Mouse (Mus musculus) thymus, postnatal 25 days (tissue): ENCODE results near the gene Cblb.

Experiments
- DNase-seq: peaks from one replicate; pipeline ENCODE4 v3.0.0; 2022

The Cblb gene

DNA sequence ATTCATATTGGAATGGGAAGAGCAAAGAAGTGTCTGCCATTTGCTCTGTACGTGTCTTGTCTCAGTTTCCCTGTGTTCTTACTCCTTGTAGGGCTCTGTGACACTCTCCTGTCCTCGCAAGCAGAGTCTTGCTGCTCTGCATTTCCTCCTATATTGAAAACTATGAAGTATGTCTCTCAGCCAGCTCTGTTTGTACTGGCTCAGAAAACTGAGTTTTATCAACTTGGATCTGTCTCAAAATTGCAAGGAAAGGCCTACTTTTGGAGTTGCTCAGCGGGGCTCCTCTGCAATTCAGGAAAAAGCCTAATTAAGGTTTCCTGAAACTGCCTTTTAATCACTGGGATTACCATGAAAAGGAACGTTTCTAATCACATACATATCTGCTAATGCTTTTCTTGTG lies 46.9 kb downstream of the Cblb start:
- DNase-seq = no peak

DNA sequence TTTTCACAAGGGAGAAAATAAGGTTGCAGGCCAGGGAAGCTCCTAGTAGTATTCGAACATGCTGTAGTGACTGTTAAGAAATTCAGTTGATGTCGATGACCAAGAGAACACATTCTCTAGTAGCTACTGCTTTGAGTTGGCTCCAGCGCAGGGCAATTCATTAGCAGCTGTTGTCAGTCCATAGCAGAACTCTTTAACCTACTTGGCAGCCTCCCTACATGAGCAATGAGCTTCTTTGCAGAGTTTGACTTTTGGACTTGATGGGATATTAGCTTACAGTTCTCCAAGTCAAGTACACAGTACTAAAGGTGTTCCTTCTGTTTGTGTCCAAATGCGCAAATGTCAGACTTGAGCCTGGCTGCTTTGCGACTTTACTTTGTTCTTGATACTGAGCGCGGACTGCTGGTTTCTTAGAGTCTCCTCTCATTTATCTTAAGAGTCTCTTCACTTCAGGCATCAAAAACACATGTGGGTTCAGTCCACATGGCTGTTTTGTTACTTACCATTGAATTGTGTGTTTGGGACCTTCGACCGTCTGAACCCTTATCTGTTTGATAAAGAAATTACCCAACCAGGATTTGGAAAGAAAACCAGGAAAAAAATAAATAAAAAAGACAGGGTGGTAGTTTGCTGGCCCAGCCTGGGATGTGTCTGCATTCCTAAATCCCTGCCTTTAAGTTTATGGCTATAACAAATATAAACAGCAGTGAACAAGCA lies 47.9 kb downstream of the Cblb start:
- DNase-seq = no peak

DNA sequence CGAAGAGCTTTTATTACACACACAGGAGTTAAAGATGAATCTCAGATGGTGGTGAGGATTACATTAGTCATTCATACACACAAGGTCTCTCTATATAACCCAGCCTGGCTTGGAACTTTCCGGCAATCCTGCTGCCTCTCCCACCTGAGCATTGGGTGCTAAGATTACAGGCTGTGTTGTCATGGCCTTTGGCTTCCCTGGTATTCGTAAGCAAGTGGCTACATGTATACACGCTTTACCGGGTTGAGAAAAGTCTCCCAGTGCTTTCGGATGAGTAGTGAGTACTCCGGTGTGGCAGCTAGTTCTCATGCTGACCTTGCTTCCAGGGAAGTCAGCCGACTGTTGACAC lies 48.4 kb downstream of the Cblb start:
- no peak for DNase-seq

DNA sequence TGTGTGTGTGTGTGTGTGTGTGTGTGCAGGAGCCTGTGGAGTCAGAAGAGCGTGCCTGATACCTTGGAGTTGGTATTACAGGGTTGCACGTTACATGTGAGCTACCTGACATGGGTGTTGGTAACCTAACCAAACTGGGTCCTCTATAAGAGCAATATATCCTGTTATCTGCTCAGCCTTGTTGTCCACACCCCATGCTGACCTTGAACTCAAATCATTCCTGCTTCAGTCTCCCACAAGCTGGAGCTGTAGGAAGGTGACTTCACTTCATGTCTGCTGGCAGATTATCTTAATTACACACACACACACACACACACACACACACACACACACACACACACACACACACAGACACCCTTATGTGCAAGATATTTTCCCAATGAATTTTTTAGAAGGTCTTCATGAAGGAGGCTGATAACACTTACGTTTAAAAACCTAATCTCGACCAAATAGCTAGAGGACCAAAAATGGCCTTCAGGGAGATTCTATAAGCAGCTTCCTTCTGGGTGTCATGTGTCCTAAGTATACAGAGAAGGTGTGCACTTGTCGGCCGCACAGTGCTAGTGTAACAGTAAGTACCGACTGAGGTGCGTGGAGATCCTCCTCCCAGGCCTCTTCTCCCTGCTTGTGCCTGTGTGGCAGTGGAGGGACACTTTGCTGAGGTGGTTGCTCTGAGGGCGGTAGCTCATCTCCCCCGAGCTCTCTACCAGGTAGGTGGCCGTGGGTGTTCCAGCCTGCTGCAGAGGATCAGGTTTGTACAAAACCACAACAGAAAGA lies 49.8 kb downstream of the Cblb start:
- no peak for DNase-seq

DNA sequence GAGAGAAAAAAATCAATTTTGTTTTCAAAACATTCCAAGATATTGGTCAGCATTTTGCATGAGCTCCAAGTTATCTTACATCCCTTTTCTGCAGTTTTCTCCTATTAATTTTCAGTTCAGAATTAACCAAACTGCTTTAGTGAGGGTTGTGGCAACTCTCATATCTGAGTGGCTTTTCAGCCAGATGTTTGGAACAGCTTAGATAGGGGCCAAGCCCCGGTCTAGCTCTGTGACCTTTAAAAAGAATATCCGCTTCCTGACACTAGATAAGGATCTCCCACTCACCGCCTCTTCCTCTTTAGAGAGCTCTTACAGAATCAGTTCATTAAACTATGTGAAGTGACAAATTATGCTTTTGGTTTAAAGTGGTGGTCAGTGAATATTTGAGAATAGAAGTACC lies 50.7 kb downstream of the Cblb start:
- peak; percentile 45 for DNase-seq

DNA sequence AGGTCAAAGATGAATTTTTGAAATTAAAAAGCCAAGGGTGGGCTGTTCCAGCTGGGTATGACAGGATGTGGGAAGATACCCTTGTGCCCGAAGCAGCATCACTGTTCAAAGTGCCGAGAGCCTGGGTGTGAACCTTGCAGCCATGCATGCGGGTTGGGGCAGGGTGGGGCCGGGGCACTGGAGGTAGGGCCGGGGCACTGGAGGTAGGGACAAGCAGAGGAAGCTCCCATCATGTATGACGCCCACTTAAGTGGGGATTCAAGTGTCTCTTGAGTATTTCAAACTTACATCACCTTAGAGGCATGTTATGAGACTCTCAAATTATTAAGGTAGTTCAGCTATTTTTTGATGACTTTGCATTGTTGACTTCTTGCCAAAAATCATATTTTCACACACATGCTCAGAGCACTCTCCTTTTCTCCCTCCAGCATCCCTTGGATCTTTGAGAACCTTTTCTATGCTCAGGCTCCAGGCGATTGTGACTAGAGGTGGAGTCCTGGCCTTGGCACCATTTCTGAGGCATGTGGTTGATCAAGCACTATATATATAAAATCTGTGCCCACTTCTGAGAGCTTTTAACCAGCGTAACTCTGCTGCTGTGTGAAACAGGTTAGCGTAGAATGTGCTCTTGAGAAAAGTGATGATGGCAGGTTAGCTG lies 55.9 kb downstream of the Cblb start:
- DNase-seq = no peak

DNA sequence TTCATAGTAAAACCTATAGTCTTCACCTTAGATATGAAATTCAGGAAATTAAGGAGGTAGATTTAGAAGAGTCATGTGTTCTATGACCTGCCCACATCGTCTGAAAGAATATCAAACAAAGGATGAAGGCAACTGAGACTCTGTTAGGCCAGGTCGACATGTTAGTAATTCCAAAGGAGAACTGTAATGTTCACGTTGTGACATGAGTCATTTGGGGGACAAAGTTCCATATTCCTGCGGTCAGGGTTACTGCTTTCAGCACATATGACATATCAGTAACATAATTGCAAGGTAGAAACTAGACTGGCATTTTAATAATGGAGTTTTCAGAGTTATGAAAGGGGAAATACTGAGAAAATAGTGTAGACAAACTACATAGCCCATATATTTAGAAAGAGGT lies 58.3 kb downstream of the Cblb start:
- DNase-seq = no peak

DNA sequence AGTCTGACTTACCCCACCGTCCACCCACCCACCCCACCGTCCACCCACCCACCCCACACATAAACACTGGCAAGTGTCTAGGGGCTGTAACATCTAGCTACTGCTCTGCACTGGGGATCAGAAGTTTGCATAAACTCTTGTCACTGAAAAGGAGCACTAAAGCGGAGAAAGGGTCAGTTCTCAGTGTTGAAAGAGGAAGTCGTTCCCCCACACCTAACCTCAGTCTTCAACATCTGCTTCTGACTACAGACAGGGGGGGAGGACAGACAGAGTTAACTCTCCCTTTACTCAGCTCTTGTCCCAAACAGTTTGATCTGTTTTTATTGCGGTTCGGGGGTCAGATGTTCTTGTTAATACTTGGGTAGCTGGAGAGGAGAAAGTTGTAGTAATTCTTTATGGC lies 59.9 kb downstream of the Cblb start:
- DNase-seq = no peak

DNA sequence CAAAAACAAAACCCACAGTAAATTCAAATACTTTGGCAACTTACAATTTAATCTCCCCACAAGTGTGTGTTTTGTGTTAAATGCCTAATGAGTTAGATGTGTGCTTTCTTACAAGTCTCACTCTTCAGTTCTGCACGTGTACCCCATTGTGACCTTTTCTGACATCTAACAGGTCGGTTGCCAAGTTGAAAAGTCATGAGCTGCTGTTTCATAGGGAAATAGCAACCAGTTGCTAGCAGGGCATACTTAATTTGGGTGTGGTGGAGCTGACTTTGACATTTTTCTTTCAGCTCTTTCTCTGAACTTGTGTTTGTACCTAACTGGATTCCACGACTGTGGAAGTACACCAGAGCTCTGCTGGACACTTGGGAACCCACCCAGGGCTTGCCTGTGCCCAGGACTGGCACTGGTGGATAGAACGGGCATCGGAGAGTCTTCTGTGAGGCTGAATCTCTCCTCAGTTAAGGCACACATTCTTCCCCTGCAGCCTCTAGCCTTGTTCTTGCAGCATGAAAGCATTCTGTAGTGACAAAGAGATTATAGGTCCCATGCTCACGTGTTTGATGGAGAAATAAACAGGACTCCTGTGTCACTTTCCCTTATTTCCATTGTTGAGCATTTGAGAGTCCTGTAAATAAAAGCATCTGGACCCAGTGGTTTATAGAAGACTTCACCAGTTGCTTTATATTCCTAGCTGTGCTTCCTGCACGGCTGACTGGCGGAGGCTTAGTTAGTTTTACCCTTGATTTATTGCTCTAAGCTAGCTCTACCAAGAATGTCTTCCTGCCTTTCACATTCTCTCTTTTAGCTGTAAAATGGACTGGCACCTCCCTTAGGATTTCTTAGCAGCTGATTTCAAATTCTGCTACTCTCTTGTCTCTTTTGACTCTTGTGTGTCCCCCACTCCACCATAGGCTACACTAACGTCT lies 62.6 kb downstream of the Cblb start:
- DNase-seq = no peak

DNA sequence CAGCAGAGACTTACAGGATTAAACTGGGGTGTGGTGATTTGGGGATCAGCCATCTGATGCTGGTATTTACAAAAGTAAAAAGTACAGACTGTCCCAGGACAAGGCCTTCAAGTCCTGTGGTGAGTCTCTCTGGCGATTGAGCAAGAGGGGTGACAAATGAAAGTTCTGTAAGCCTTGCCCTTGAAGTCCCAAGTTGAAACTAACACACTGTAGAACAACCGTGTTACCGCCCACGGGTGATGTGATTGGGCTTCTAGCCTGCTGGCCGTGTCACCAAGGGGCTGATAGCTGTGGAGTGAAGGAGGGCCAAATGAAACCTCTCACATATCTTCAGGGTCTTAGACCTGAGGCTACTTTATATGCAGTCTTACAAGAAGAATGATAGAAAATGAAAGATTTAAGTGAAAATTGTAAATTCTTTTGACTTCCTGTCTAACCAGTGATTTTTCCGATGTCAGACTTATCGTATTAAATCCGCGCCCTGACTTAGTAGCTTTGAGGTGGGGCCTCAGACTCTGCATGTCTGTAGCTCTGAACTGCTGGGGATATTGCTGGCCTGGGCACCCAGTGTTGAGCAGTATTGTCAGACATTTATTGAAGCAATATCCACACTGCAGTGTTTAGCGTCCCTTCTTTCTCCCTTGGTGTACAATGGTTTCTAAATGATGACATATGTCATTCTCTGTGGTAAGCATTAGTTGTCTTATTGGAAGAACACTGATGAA lies 63.9 kb downstream of the Cblb start:
- DNase-seq = no peak

DNA sequence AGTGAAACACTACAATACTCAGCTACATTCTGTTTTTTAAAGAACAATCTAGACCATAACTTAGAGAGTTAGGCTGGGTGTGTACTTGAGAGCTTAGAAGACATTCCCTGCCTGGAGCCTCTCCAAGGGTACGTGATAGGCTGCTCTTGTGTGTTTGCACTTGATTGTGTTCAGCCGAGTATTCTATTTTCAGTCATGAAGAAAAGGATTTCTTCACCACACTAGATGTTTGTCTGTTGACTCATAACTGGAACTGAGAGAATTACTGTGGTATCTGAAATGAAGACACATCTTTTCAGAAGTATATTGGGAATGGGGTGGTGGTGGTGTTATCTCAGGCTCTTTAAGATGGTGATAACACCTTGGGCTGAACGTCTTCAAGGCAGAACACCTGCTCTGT lies 64.6 kb downstream of the Cblb start:
- DNase-seq = no peak

DNA sequence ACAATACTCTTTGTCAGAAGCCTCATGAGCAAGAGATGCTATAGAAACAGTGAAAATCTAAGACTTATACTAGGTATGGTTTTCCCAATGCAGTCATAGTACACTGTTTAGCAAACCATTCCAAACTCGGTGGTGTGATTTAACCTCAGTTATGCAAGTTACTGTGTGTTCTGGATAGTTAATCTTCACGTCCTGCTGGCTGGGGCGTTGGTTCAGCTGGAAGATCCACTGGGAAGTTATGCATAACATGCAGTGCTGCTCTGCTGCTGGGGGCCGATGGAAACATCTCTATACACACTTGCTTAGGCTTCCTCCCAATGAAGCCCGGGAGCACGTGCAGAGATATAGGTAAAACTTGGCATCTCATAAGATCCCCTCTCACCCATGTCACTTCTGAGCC lies 69.4 kb downstream of the Cblb start:
- no peak for DNase-seq

DNA sequence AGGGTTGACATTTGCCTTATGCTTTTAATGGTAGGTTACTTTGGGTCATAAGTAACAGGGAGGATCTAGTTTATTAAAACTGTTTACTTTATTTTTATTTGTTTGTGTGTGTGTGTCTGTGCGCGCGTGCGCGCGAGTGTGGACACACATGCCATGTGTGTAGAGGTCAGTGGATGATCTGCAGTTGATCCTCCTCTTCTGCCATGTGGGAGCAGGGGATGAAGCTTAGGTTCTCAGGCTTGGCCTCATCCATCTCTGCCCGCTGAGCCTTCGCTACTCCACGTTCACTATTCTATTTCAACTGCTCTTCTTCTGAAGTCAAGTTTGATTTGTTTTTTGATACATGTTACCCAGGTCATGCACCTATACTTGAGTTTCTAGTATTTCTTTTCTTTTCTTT lies 73.6 kb downstream of the Cblb start:
- no peak for DNase-seq

DNA sequence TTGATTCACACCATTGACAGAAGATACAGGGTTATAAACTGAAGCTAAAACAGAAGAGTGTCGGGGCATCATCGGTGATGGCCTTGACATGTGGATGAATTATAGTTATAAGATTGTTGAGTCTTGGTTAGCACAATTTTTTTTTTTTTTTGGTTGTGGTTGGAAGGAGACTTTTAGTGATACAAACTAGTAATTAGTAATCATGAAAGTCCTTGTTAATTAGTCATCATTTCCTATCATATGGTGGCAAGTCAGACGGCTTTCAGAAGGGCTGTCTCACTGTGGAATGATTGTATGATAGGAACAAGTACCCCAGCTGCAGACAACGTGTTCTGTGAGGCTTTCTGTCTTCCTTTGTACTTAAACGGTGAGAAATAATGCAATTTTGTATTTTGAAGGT lies 76.8 kb downstream of the Cblb start:
- DNase-seq = no peak

DNA sequence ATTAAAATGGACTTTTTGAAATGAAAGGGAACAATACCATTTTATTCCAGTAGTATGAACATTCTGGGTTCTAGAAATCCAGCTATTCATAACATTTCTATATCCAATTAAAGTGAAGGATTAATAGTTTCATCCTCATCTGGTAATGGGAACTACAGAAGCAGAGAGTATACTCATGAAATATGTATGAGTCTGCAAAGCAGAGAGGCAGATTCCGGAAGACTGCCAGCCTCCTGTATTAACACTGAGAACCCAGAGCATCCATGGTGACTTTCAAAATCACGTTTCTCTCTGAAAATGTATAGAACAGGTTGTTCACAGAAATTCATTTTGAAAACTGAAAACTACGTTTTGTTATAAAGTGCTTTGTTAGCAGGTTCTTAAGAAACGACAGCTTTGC lies 83.4 kb downstream of the Cblb start:
- DNase-seq = no peak

DNA sequence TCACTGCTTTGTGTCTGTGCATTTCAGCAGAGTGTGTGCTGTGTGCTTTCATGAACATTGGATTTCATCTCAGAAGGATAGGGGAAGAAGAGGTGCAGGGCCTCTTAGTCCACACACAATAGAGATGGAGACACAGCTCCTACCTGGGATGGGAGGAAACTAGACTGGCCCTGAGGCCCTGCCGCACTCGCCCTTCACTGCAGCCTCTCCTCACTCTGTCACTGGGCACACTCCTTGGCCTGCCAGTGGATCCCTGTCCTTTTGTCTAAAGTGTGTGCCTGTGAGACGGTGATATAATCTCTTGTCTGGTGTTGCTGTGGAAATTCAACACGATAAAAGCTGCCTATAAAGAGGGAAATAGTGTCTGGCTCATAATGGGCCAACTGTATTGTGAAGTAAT lies 88.0 kb downstream of the Cblb start:
- DNase-seq = no peak

DNA sequence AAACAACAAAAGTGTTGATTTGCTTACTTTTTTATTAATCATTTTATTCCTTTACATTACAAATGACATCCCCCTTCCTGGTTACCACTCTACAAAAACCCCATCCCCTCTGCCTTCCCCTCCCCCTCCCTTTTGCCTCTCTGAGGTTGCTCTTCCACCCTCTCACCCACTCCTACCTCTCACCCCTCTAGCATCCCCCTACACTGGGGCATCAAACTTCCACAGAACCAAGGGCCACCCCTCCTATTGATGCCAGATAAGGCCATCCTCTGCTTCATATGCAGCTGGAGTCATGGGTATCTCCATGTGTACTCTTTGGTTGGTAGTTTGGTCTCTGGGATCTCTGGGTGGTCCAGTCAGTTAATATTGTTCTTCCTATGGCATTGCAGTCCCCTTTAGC lies 93.9 kb downstream of the Cblb start:
- no peak for DNase-seq

DNA sequence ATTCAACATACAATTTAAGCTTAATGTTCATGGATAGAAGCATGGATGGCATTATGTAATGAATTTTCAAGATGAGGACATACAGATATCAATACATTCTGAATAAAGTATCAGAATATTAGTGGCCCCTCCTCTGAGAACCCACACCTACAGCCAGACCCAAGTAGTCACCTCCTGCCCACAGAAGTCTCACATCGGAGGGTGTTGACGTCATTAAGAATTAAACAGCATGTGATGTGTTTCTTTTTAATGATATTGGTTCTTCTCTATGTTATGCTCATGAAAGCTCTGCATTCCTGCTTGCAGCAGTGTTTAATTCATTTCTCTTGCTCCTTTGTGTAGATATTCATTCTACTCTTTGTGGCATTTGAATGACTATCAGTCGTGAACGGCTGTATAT lies 94.9 kb downstream of the Cblb start:
- no peak for DNase-seq

DNA sequence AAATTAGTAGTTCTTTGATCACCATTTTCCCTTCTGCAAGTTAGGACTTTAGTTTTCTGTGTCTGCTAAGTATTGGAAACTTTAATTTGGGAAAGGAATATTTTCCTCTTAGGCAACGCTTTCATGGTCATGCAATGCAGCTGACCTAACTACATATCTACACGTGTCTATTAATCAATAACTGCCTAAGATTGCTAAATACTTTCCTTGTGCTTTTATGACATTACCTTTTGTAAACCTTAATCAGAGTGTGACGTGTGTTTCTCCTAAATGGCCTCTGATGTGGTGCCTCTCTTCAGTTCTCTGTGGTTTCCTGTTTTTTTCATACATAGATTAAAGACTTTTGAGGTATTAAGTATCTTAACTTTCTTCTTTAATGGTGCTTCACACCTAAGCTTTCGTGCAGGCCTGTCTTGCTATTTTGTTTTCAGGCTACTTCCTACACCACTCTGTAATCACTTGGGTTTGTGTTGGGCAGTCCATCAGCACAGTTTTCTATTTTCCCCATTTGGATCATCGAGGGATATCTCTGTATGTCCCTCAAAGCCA lies 98.4 kb downstream of the Cblb start:
- peak; percentile 3 for DNase-seq

DNA sequence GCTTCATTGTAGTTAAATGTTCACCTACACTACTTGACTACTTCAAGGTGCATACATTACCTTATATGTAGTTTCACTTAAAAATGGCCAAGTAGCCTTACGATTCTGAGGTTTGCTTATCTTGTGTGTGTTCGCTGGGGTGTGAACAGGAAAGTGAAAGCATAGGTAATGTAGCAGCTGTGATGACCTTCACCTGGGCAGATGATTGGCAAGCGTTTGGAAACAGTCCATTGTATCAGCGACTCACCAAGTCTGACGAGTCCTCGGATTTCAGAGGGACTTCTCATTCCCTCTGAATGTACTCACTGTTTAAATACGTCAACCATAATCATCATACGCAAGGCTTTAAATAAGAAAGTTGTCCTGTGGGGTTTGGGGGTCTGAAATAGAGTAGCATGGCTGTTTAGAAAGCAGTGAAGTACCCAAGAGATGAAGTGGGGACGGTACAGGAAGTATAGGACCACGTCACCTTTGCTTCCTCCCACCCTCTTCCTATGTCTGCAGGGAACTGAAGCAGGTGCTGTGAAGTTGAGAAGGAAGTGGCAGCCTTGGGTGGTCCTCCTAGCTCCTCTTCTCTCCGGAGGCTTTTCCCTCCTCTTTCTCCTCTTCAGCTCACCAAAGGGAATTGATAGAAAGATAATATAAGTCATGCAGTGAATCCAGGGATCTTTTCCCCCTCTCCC lies 101.9 kb downstream of the Cblb start:
- peak; percentile 7 for DNase-seq

DNA sequence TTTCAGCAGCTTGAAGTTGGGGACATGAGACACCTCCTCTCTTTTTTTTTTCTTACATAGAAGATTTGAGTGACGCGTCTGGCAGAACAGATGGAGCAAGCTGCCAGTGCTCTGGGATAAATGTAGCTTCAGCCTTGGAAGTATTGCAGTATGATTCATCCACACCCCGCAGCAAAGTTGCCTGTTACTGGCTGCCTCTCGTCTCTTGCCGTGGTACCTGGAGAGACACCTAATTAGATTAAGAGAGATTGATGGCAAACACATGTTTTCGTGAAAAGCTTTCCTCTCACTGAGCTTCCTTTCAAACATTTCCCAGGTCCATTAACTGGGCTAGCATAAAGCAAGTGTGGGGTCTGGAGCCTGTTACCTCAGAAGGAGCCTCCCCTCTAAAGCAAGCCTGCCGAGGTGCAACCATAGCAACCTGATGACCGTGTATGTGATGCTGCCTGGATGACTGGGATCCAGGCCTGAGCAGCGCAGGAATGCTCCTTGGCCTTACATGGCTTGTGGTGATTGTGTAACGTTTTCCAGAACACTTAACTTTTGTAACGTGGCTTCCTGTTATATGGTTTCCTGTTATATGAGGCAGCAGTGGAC lies 103.7 kb downstream of the Cblb start:
- DNase-seq = no peak
